Mouse (Mus musculus) kidney, adult 2 months (tissue): ENCODE measurements around the gene Cacnb4.

ENCODE experiments used
- CTCF ChIP-seq: fragments of 200-500 bp; conservative IDR thresholded peaks from 2 replicates; pipeline ENCODE4 v1.5.1; 2011; ENCODE audit warnings: low read depth, mild to moderate bottlenecking, control low read depth, low read length, moderate library complexity, mixed read lengths; ENCODE audit not compliant: insufficient read depth, insufficient read length
- POLR2A ChIP-seq: fragments of 200-500 bp; IDR thresholded peaks from one replicate; pipeline ENCODE4 v1.6.1; 2011; ENCODE audit warnings: low read depth, low read length, control low read depth

DNA sequence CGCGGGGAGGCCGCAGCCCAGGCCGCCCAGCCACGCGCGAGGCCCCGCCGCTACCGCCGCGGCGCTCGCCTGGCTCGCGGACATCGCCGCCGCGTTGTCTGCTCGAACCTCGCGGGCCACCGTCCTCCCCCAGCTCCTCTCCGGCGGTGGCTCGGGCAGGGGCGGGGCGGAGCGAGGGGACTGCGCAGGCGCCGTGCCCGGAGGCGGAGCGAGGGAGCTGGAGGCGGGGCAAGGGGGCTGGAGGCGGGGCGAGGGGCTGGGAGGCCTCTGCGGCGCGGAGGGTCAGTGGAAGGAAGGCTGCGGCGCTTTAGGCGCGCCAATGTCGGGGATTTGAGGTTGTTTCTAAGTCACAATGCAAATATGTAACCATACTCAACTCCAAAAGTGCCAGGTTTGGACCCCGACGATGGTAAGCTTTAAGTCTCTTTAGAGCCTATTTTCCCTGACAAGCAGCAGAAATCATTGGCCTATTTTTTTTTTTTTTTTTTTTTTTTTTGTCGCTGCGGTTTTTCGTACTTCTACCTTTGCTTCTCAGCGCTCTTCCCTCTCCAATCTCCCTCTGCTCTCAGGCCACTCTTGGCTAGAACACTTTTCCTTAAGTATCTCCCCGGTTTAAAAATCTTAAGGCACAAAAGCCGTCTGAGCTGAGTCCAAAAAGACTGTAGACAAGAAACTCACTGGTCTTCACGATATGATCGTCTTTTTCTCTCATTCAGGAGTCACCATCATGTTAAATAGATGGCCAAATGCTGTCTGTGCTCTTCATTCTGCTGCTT lies 251.7 kb downstream of the Cacnb4 start, which contains the start of gene Arl5a:
- no peak for TF ChIP-seq POLR2A
- TF ChIP-seq CTCF: no peak
